Mouse (Mus musculus): Measurements from ENCODE around the gene Anapc2. TPM values are rescaled to one million over a fixed set of nuclear protein-coding genes. Genes with fewer than 3 reads are reported as not detected.

Anapc2 gene
- polyA plus RNA-seq, 1 experiment from 2014 or later: 131 TPM

DNA sequence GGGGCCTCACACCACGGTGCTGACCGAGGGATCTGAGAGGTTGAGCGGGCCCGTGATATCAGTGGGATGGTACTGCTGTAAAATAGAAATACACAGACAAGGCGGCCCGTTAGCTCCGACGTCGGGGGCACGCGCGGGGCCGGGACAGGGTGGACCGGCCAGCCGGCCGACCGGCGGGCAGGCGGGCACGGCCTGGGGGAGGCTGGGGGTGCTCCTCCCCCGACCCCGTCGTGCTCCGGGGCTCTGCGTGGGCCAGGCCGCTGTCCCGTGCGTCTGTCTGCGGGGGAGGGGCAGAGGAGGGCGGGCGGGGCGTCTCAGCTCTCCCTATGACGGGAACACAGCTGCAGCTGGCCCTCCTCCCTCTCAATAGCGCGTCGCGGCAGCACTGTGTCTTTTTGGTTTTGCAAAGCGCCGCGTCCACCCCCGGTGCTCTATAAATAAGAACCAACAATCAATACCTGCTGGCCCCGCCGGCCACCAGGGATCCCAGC lies 19.8 kb downstream of the Anapc2 start:
- peaks cover 37% of the 10 kb centered on the region for H3K4me1 ChIP-seq (replicated peaks)
- peak overlapping the region; percentile 27 for H3K4me3 ChIP-seq
- H3K9ac ChIP-seq: peak overlapping the region; percentile 60
- no peak overlapping the region for H3K27ac ChIP-seq (replicated peaks)
- H3K36me3 ChIP-seq: peaks cover 24% of the 10 kb centered on the region
- no peaks in the 10 kb centered on the region for H3K9me3 ChIP-seq
- no peak for ATAC-seq (ENCODE audit: low read depth)
- H3K4me2 ChIP-seq: peak overlapping the region; percentile 49
- H3K27me3 ChIP-seq: peaks cover 95% of the 10 kb centered on the region
- WGBS: 6% methylated on average over 43 of the region's 43 CpGs

DNA sequence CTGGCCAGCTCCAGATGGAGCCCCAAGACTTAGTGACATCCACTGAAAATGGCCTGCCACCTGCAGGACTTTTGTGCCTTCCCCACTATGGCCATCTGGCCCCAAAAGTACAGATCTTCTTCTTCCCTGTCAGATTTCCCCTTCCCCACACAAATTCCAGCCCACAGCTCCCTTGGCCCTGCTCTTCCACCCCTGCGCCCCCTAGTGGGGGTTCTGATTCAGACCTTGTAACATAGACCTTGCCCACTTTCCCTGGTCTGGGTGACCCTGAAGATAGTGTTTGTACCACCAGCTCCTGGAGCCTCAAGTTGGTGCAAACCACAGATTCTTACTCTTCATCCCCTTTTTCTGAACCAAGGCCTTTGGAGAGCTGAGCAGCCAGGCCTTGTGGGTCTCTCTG lies 20.6 kb downstream of the Anapc2 start:
- Histone ChIP-seq H3K4me1 (replicated peaks) (peaks cover 33% of the 10 kb centered on the region), H3K27ac (replicated peaks) (no peak overlapping the region), H3K36me3 (peaks cover 31% of the 10 kb centered on the region), H3K27me3 (peaks cover 100% of the 10 kb centered on the region), H3K9me3 (no peaks in the 10 kb centered on the region), H3K9ac (no peak overlapping the region), H3K4me3 (peak overlapping the region; percentile 27; the same call in 1 of the 2 replicates), H3K4me2 (peak overlapping the region; percentile 49; the same call in 1 of the 2 replicates)
- ATAC-seq (ENCODE audit: low read depth): no peak
- WGBS: 0% methylated on average over 1 of the region's 1 CpGs

DNA sequence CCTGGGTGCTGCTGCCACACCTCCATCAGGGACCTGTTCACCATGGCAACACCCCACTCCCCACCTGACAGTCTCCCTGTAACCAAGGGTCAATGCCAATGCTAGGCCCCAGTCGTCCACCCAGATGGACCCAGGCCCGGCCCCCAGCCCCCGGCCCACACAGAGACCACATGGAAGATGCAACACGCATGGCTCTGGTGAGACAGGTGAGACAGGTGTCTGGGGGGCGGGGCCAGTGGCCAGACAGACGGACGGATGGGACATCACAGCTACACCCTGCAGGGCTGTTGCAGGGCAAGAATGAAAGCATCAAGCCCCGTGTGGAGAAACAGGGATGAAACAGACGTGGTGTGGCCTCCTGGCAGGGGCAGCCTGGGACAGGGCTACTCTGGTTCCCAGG lies 21.4 kb downstream of the Anapc2 start:
- peaks cover 100% of the 10 kb centered on the region for H3K27me3 ChIP-seq

DNA sequence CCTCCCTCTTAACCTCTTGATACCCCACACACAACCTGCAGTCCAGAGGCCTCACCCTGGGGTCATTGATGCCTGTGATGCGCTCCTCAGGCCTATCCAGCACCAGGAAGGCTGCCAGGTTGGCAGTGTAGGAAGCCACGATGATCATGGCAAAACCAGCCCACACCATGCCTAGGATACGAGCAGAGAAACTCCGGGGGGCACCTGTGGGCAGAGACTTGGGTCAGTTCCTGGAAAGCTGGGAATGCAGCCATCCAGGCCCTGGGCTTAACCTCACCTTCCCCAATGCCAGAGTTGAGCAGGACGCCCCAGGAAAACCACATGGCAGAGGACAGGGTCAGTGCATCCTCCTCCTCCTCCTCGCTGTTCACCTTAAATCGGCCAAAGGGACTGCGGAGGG lies 24.8 kb downstream of the Anapc2 start:
- Histone ChIP-seq H3K9ac (no peak overlapping the region), H3K27ac (replicated peaks) (no peak overlapping the region), H3K36me3 (peaks cover 41% of the 10 kb centered on the region), H3K9me3 (no peaks in the 10 kb centered on the region), H3K27me3 (peaks cover 73% of the 10 kb centered on the region), H3K4me1 (replicated peaks) (peaks cover 6% of the 10 kb centered on the region), H3K4me2 (no peak overlapping the region), H3K4me3 (no peak overlapping the region)
- ATAC-seq (ENCODE audit: low read depth): no peak
- WGBS: 80% methylated on average over 8 of the region's 8 CpGs

More for the DNA sequence above, 21.4 kb downstream of the Anapc2 start:
- Histone ChIP-seq H3K4me2 (no peak overlapping the region), H3K9ac (no peak overlapping the region), H3K9me3 (no peaks in the 10 kb centered on the region), H3K36me3 (peaks cover 33% of the 10 kb centered on the region), H3K27ac (replicated peaks) (no peak overlapping the region), H3K4me3 (no peak overlapping the region), H3K4me1 (replicated peaks) (peaks cover 33% of the 10 kb centered on the region)
- ATAC-seq (ENCODE audit: low read depth): no peak
- 76% methylated on average over 9 of the region's 9 CpGs for WGBS

DNA sequence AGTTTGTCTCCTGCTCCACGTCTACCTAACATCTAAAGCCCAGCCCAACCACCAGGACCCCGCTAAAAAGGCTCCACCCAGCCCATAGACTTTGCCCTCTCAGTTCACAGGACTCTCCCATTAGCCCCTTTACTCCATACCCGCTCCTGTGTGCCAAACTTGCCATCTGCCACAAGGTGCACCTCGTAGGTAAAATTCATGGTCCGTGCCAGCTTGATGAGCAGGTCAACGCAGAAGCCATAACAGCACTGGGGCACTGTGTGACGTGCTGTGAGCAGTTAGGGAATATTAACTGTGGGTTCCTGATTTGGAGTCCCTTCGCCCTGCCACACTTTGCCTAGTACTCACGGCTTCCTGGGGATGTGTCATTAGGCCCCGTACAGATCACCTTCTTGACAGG lies 25.8 kb downstream of the Anapc2 start:
- H3K4me2 ChIP-seq: no peak overlapping the region
- no peak overlapping the region for H3K4me3 ChIP-seq
- H3K9me3 ChIP-seq: no peaks in the 10 kb centered on the region
- no peaks in the 10 kb centered on the region for H3K4me1 ChIP-seq (replicated peaks)
- 83% methylated on average over 10 of the region's 10 CpGs for WGBS
- peaks cover 70% of the 10 kb centered on the region for H3K27me3 ChIP-seq
- H3K27ac ChIP-seq (replicated peaks): no peak overlapping the region
- H3K9ac ChIP-seq: no peak overlapping the region
- no peak for ATAC-seq (ENCODE audit: low read depth)
- peaks cover 47% of the 10 kb centered on the region for H3K36me3 ChIP-seq

DNA sequence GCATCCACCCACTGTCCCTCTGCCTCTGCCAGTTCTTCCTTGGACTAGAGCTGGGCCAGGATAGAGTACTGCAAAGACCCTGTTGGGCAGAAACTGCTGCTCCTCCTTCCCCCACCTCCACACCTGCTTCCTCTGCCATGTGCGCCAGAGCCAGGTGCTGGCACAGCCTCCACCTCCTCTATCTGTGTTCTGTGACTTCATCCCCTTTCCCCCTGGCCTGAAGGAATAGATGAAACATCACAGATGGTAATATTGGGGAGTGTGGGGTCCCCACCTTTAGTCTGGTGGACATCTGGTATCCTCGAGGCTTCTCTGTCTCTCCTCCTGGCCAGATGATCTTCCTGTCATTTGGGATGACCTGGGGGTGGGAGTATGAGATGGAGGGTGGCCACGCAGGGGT lies 31.2 kb downstream of the Anapc2 start:
- 67% methylated on average over 3 of the region's 3 CpGs for WGBS

DNA sequence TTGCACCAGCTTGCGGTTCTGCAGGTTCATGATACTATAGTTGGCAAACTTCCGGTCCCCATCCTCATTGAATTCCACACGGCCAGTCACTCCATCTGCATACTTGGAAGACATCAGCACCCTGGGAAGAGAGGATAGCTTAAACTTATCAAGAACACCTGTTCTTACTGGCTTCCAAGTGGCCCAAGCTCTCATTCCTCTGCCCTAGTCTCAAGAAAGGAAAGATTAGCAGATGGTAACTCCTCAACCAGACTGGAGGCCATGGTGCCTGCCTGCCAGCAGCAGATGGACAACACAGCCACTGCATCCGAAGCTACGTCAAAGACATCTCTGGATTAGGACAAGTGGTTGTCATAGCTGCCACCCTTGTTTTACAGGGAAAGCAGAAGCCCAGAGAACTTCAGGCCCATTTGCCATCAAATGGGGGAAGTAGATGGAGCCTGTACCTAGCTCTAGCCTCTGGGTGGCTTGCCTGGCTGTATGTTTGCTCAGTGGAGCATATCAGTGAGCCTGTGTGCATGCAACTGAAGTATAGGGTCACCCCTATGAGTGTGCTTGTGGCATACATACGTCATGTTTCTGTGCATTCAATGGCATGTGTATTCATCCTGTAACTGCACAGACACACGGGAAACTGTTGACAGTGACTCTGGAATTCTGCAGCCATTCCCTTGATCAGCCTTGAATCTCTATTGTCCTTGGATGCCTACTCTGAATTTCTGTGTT lies 31.8 kb downstream of the Anapc2 start:
- 76% methylated on average over 7 of the region's 7 CpGs for WGBS
- no peak for ATAC-seq (ENCODE audit: low read depth)
- Histone ChIP-seq H3K4me2 (peak overlapping the region; percentile 74), H3K27me3 (peaks cover 66% of the 10 kb centered on the region), H3K9me3 (no peaks in the 10 kb centered on the region), H3K4me1 (replicated peaks) (peaks cover 17% of the 10 kb centered on the region), H3K9ac (peak overlapping the region; percentile 66; the same call in 1 of the 2 replicates), H3K27ac (replicated peaks) (no peak overlapping the region), H3K4me3 (peak overlapping the region; percentile 45; the same call in 1 of the 2 replicates), H3K36me3 (peaks cover 37% of the 10 kb centered on the region)

More for the DNA sequence above, 31.2 kb downstream of the Anapc2 start:
- H3K9me3 ChIP-seq: no peaks in the 10 kb centered on the region
- no peak overlapping the region for H3K4me2 ChIP-seq
- ATAC-seq (ENCODE audit: low read depth): no peak
- peaks cover 17% of the 10 kb centered on the region for H3K4me1 ChIP-seq (replicated peaks)
- H3K36me3 ChIP-seq: peaks cover 31% of the 10 kb centered on the region
- H3K4me3 ChIP-seq: no peak overlapping the region
- peaks cover 62% of the 10 kb centered on the region for H3K27me3 ChIP-seq
- no peak overlapping the region for H3K27ac ChIP-seq (replicated peaks)
- no peak overlapping the region for H3K9ac ChIP-seq

DNA sequence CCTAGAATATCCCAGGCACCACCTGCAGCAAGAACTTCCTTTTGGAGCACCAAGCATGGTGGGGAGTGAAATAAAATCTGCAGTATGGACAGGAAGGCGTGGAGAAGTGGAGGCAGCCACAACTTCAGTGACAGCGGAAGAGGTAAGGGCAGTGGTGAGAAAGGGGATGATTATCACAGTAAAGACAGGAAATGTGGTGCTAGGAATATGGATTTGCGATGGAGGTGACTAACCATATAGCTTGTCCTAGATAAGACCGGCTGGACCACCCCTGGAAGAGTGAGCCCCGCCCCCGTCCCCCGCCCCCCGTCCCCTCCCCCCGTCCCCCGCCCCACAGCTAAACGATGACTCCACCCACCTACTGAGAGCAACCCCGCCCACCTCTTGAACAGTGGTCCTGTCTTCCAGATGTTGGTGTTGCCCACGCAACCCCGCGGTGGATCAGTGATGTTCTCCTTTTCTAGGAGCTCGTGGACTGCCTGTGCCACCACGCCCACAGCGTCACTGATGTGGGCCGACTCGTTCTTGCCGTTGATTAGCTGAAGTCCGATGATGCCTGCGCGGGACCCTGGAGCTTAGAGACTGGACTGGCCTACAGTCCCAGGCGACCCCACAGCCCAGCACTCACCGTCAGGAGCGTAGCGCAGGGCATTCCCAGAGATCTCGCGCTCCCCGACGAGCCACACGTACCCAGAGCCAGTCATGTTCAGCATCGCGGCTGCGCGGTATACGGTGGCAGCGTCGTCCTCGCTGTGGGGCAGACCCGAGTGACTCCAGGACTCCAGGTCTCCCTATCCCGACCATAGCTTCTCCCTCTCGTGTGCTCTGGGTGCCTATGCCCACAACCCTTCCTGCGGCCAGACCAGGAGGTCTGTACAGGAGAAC lies 32.6 kb downstream of the Anapc2 start:
- ATAC-seq (ENCODE audit: low read depth): peak; percentile 82
- Histone ChIP-seq H3K4me3 (peak overlapping the region; percentile 45), H3K36me3 (peaks cover 41% of the 10 kb centered on the region), H3K9ac (peak overlapping the region; percentile 66), H3K4me2 (peak overlapping the region; percentile 74), H3K4me1 (replicated peaks) (peaks cover 17% of the 10 kb centered on the region), H3K9me3 (no peaks in the 10 kb centered on the region), H3K27me3 (peaks cover 74% of the 10 kb centered on the region), H3K27ac (replicated peaks) (no peak overlapping the region; the same call in 1 of the 2 replicates)
- 3% methylated on average over 45 of the region's 45 CpGs for WGBS

DNA sequence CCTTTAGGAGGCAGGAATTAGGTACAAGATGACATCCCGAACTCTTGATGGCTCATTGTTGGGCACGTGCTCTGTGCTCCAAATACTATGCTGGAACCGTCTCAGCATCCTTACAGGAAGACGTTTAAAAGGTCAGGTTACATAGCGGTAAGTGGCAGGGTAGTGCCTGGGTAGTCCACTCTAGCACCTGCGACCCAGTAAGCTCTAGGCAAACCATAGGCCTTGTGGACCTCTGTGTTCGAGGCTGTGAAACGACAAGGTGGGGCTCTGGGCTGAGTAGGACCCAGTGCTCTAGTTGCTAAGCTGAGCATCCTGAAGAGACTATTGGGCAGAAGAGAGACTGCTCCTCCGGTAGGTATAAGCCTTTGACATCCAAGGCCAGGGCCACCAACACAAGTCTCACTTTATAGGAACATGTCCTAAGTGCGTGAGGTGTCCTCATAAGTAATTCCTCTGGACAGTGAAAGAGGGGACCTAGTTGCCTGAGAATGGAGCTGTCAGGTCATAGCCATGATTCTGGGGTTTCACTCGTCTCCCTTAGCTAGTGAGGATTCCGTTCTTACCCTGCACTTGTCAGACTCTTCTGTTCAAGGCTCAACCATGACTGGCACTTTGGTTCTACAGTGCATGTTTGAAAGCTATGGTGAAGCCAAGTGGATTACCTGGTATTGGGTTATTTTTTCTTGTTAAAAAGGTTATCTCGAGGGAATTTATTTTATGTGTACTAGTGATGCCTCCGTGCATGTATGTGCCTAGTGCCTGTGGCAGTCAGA lies 33.5 kb downstream of the Anapc2 start:
- 0 out of 2 replicates have a peak, but pooled peaks have one; percentile 17 for ATAC-seq (ENCODE audit: low read depth)
- Histone ChIP-seq H3K4me3 (peak overlapping the region; percentile 45), H3K4me2 (peak overlapping the region; percentile 74), H3K27me3 (peaks cover 83% of the 10 kb centered on the region), H3K36me3 (peaks cover 47% of the 10 kb centered on the region), H3K4me1 (replicated peaks) (peaks cover 17% of the 10 kb centered on the region), H3K9ac (peak overlapping the region; percentile 66; the same call in 1 of the 2 replicates), H3K27ac (replicated peaks) (no peak overlapping the region; the same call in 1 of the 2 replicates), H3K9me3 (no peaks in the 10 kb centered on the region)
- WGBS: 47% methylated on average over 14 of the region's 14 CpGs

DNA sequence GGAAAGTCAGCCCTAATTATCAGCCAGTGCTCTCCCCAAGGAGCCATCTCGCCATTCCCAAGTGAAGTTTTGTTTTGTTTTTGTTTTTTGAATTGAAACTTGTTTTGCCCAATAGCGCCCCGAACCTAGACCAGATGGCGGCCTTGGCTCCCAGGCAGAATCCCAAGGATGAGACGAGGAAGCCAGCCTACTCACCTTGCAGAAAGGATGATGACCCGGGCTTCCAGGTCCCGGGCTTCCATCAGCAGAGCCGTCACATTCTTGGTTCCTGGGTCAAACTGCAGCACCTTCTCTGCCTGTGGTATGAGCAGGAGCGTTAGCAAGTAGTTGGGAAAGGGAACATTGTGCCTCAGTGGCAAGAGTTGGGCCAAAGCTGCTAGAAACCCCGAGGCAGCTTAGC lies 37.9 kb downstream of the Anapc2 start:
- Histone ChIP-seq H3K27ac (replicated peaks) (no peak overlapping the region), H3K4me2 (no peak overlapping the region), H3K4me1 (replicated peaks) (peaks cover 7% of the 10 kb centered on the region), H3K9ac (no peak overlapping the region), H3K4me3 (no peak overlapping the region), H3K27me3 (peaks cover 99% of the 10 kb centered on the region), H3K9me3 (no peaks in the 10 kb centered on the region), H3K36me3 (peaks cover 48% of the 10 kb centered on the region)
- ATAC-seq (ENCODE audit: low read depth): no peak
- WGBS: 54% methylated on average over 10 of the region's 10 CpGs

DNA sequence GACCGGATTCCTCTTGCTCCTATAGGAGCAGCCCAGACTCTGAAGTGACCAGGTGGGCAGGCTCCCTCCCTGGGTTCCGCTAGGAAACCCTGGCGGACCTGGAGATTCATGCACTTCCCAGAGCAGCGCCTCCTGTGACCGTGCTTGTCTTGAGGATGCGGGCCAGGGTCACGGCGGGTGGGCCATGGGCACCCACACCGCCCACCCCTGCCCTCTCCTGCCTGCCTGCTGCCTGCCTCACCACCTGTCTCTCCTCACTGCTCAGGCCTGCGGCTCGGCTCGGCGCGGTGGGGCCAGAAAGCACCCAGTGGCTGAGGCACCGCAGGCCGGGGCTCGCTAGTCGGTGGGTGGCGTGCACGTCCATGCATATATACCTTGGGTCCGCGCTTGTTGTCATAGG lies 38.7 kb downstream of the Anapc2 start:
- WGBS: 2% methylated on average over 22 of the region's 22 CpGs
- Histone ChIP-seq H3K36me3 (peaks cover 48% of the 10 kb centered on the region), H3K4me2 (no peak overlapping the region), H3K9ac (no peak overlapping the region), H3K4me3 (no peak overlapping the region), H3K9me3 (no peaks in the 10 kb centered on the region), H3K27ac (replicated peaks) (no peak overlapping the region), H3K27me3 (peaks cover 99% of the 10 kb centered on the region), H3K4me1 (replicated peaks) (no peaks in the 10 kb centered on the region)
- no peak for ATAC-seq (ENCODE audit: low read depth)
